Mouse (Mus musculus): ENCODE data around the gene Akr1c18. TPM values are rescaled to one million over a fixed set of nuclear protein-coding genes. Genes with fewer than 3 reads are reported as not detected.

The Akr1c18 gene
- not detected for total RNA-seq (2023)

GRCm38 (mm10) chr13:4150518-4150917 lies at the start of gene Akr1c18:
Gene Akr1c18 (minus strand): TSS chr13:4150654.

GRCm38 (mm10) chr13:4190904-4191303 lies 40.5 kb upstream of the Akr1c18 start, which contains the start of gene Akr1c13:
Gene Akr1c13 (plus strand): TSS chr13:4191150.

Other genes with a start within 250 kb of the Akr1c18 start
- 10 to 100 TPM; 17.6 to 19.3 TPM for gene Net1, start 232.4 kb downstream of the Akr1c18 start, total RNA-seq (2023)
- not detected for gene Tubal3, start 232.4 kb downstream of the Akr1c18 start, total RNA-seq (2023)
- gene Ucn3, start 205.3 kb downstream of the Akr1c18 start, total RNA-seq (2023), result not detected
- not detected for gene Akr1c14, start 101.6 kb downstream of the Akr1c18 start, total RNA-seq (2023)
- 10 to 100 TPM; 14.5 to 17.8 TPM for gene Akr1c13, start 40.5 kb upstream of the Akr1c18 start, total RNA-seq (2023)
- gene Akr1c19, start 78.0 kb upstream of the Akr1c18 start, total RNA-seq (2023), result not detected
- gene Akr1c12, start 128.8 kb upstream of the Akr1c18 start, total RNA-seq (2023), result not detected

Data from monocyte, adult 59 days (primary cell).